Mouse (Mus musculus) lung, adult 2 months (tissue): ENCODE measurements around the gene Nek9.

Experiments
- CTCF ChIP-seq: fragments of 200-500 bp; IDR thresholded peaks from 2 replicates; pipeline ENCODE4 v1.5.1; 2011; ENCODE audit warnings: mild to moderate bottlenecking, low read length, control low read depth; ENCODE audit not compliant: insufficient read depth
- POLR2A ChIP-seq: fragments of 200-500 bp; IDR thresholded peaks from 2 replicates; pipeline ENCODE4 v1.6.1; 2011; ENCODE audit warnings: low read depth, mild to moderate bottlenecking, control low read depth, low read length, borderline replicate concordance; ENCODE audit errors: extremely low read depth

- TF ChIP-seq CTCF (no peak), POLR2A (no peak)
These were observed 34.4 kb downstream of the Nek9 start for GRCm38 (mm10) chr12:85304725-85305124.
